Mouse (Mus musculus) heart, adult 18-20 months (tissue): ENCODE data around the gene Rnf212b. TPM values are rescaled to one million over a fixed set of nuclear protein-coding genes. Genes with fewer than 3 reads are reported as not detected.

ENCODE experiments used
- DNase-seq, 2 experiments: peaks; one replicate each; pipeline ENCODE4 v3.0.0; 2021 to 2022; ENCODE audit warnings: mixed read lengths in 1 of 2
- total RNA-seq, 2 experiments: library from RNA; stranded (reverse); gene quantifications; 2 replicates each; pipeline ENCODE4 v1.2.3; 2021

The Rnf212b gene
- total RNA-seq, 2 experiments from 2014 or later, result 0.36 to 0.57 TPM

GRCm38 (mm10) chr14:54870861-54871260, 56.9 kb downstream of the Rnf212b start, which contains the start of gene Homez:
Homez (minus strand) TSS chr14:54870961.
- DNase-seq, result no peak

DNA sequence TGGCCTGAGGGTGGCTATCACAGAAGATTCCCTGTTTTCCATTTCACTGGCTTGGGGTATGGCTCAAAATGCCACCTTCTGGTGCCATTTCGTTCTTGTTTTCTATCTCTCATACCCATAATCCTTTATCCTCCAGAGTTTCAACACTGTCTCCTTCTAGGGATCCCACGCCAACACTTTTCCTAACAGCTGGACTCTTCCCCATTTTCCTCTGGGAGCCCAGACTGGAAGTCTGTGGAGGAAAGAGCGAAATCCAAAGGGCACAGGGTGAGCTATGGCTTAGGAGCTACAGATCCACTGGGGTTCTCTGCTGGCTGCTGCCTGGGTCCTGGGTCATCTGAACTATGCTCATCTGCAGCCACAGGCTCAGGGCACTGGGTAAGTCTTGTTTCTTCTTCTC, 60.2 kb downstream of the Rnf212b start:
- no peak for DNase-seq

DNA sequence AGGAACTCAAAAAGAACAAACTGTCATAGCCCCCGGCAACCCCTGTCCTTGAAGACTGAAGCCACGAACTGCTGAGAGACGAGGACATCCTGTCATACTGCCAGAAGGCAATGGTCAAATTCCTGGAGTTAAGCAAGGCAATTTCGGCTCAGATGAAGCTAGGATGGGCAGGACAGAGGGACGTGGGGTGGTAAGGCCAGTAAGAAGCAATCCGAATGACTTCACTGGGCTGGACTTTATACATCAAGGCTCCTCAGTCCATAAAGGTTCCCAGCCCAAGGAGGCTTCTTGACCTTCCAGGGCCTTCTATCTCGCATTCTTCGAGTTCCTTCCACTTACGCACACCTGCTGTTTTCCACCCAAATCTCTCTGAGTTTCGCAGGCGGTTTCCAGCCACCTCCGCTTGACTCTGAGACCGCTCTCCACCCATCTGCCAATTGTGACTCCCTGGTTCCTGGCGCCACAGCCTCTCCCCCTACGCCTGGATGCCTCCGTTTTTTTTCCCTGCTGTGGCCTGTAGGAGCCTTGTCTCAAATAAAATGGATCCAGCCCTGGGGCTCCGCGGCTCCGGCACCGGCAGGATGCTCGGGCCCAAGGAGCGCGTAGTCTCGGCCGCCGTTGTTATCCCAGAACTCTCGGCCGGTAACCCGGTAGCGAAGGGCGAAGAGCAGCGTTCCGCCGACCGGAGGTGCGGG, 62.0 kb downstream of the Rnf212b start:
- no peak for DNase-seq

GRCm38 (mm10) chr14:54876539-54877047, 62.7 kb downstream of the Rnf212b start:
- DNase-seq, result peak; percentile 87 to 93

DNA sequence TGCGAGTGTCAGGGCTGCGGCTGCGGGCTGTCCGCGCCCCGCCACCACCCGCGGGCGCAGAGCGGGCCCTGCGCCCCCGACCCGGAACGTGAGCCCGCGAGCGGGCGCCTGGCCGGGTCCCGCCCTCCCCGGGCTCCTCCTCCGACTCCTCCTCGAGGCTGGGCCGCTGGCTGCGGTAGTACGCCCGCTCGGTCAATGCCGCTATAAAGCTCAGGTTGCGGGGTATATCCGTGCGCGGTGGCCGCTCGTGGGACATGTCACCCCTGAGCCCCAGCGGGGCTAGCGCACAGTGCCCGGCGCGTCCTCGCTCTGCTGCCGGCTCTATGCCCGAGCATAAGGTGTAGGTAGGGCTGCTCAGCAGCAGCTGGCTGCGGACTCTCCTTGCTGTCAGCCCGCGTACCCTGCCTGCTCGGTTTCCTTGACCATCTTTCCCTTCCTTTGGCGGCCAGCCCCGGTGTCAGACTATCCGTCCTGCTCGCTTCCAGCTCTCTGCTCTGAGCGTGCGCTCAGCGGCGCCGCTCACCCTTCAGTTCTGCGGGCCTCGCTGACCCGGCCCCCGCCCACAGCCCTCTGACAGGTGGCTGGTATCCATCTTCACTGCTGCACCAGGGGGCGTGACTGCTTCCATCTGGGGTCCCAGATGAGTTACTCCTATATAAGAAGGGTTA, 63.2 kb downstream of the Rnf212b start, which contains the start of gene Ppp1r3e:
Gene Ppp1r3e, minus strand, starts transcription at position 503 of the 668 bp plus-strand sequence.
- DNase-seq, result peak; percentile 74 to 79

- peak; percentile 87 to 88 for DNase-seq
These were observed 69.4 kb downstream of the Rnf212b start, which contains the start of the genes Bcl2l2 and Gm20521 for GRCm38 (mm10) chr14:54883154-54884021. Bcl2l2 (plus strand) TSS chr14:54883377. Gm20521 (plus strand) TSS chr14:54883441.

GRCm38 (mm10) chr14:54884022-54884712, 70.2 kb downstream of the Rnf212b start:
- no peak for DNase-seq

DNA sequence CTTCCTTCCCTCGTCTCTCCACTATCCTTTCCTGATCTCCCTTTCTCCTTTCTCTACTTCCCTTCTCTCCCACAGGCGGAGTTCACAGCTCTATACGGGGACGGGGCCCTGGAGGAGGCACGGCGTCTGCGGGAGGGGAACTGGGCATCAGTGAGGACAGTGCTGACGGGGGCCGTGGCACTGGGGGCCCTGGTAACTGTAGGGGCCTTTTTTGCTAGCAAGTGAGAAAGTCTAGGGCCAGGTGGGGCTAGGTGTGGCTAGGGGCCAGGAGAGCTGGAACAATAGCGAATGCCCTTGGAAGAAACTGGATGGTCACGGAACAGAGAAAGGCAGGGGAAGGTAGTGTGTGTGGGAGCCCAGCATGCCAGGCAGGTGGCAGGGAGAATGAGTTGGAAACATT, 71.4 kb downstream of the Rnf212b start:
- no peak for DNase-seq

DNA sequence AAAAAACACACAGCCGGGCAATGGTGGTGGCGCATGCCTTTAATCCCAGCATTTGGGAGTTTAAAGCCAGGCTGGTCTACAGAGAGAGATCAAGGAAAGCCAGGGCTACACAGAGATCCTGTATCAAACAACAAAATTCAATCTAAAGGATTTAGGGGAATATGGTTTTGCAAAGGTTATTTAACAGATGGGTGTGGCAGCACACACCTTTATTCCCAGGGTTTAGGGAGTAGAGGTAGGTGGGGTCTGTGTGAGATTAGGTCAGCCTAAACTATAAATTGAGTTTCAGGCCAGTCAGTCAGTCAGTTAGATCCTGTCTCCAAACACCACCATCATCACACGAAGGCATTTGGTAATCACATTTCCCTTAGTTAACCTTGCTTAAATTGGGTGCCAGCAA, 78.3 kb downstream of the Rnf212b start, which contains the start of gene Pabpn1:
Gene Pabpn1, plus strand, starts transcription at position 301 of the 400 bp plus-strand sequence.
- DNase-seq, result no peak

DNA sequence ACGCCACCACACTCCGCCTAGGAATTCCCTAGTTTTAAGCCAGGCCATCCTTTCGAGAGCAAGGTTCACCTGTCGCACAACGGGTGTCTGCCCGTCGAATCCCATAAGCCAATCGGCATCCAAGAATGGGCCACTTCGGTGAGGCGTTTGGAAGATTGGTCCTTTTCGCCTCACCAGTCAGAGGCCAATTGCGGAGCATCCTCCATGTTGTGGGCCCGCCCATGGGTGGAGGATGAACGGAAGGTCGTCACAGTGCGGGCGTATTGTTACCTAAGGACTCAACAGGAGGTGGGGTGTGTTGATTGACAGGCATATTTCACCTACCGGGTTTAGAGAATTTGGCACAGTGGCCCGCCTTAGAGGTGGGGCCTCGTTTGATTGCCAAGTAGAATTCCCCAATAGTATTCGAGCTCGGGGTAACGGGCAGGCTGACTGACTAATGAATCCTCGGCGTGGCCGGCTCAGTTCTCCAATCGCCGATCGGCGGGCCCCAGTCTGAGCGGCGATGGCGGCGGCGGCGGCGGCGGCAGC, 79.8 kb downstream of the Rnf212b start:
- DNase-seq, result peak; percentile 99

- peak; percentile 75 to 79 for DNase-seq
These were observed 80.6 kb downstream of the Rnf212b start for GRCm38 (mm10) chr14:54894296-54895151.

DNA sequence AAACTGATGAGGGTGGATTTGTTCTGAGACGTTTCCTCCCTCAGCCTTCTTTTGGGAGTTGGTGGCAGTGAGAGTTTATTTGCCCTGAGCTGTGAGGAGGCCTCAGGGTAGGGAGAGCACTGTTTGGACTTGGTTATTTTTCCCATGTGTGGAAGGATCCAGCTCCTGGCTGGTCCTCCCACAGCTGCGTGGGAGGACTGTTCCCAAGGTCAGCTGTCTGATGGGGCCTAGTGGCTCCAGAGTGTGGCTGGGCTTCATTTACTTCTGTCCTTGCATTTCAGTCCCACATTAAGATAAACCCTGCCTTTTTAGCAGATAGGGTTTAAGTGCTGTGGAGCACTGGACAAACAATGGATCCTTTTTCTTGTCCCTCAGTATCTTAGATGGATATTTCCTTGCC, 83.5 kb downstream of the Rnf212b start:
- DNase-seq, result no peak

GRCm38 (mm10) chr14:54900383-54900782, 86.4 kb downstream of the Rnf212b start:
- DNase-seq, result peak; percentile 77 to 87

DNA sequence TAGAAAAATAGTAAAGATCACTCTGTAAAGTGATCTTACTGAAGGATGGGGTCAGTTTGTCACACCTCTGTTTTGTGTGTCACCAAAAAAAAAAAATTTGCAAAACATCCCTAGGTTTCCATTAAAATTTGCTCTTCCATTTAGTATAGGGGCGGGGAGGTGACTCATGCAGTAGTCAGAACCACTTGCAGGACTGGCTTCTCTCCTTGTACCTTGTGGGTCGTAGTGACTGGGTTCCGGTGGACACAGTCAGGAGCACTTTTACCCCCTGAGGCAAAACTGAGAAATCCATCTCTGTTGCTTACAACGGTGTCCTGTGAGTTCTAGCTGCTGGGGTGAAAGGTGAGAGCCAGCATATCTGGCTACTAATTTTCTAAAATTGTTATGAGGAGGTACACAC, 89.7 kb downstream of the Rnf212b start:
- DNase-seq, result no peak

Other genes with a start within 250 kb of the Rnf212b start
- 1 to 10 TPM; 3.7 to 3.9 TPM for gene Ajuba, start 236.6 kb upstream of the Rnf212b start, total RNA-seq
- gene 4931414P19Rik, start 208.1 kb upstream of the Rnf212b start, total RNA-seq, result 1 to 10 TPM; 3.0 to 6.1 TPM
- gene Psmb5, start 196.1 kb upstream of the Rnf212b start, total RNA-seq, result 100 to 1,000 TPM; 173 to 201 TPM
- gene Psmb11, start 192.7 kb upstream of the Rnf212b start, total RNA-seq, result not detected
- gene Gm17606, start 173.2 kb upstream of the Rnf212b start, total RNA-seq, result not detected
- under 1 TPM; 0.12 to 0.59 TPM for gene Cdh24, start 172.8 kb upstream of the Rnf212b start, total RNA-seq
- gene 1700123O20Rik, start 127.9 kb upstream of the Rnf212b start, total RNA-seq, result 10 to 100 TPM; 15.4 to 15.5 TPM
- gene Acin1, start 127.2 kb upstream of the Rnf212b start, total RNA-seq, result 10 to 100 TPM; 64.7 to 81.3 TPM
- not detected for gene Gm29776, start 115.3 kb upstream of the Rnf212b start, total RNA-seq
- gene Cebpe, start 102.0 kb upstream of the Rnf212b start, total RNA-seq, result not detected
- gene Slc7a8, start 32.2 kb upstream of the Rnf212b start, total RNA-seq, result 1 to 10 TPM; 3.1 to 3.3 TPM
- 1 to 10 TPM; 4.7 to 5.5 TPM for gene Homez, start 56.8 kb downstream of the Rnf212b start, total RNA-seq
- gene Ppp1r3e, start 63.4 kb downstream of the Rnf212b start, total RNA-seq, result 1 to 10 TPM; 3.3 to 3.4 TPM
- gene Bcl2l2, start 69.2 kb downstream of the Rnf212b start, total RNA-seq, result 10 to 100 TPM; 42.4 to 44.1 TPM
- 1 to 10 TPM; 6.6 to 9.0 TPM for gene Gm20521, start 69.3 kb downstream of the Rnf212b start, total RNA-seq
- 10 to 100 TPM; 39.1 to 46.9 TPM for gene Pabpn1, start 78.4 kb downstream of the Rnf212b start, total RNA-seq
- gene Slc22a17, start 99.0 kb downstream of the Rnf212b start, total RNA-seq, result 1 to 10 TPM; 1.9 to 2.5 TPM
- 1 to 10 TPM; 1.7 to 2.0 TPM for gene Efs, start 112.0 kb downstream of the Rnf212b start, total RNA-seq
- gene Il25, start 118.6 kb downstream of the Rnf212b start, total RNA-seq, result not detected
- gene Cmtm5, start 122.1 kb downstream of the Rnf212b start, total RNA-seq, result under 1 TPM in 1 of 2 experiments, not detected in 1; 0.44 TPM
- gene Myh6, start 152.8 kb downstream of the Rnf212b start, total RNA-seq, result over 10,000 TPM; 21,244 to 21,975 TPM
- not detected for gene Gm17428, start 162.8 kb downstream of the Rnf212b start, total RNA-seq
- 1,000 to 10,000 TPM; 1,849 to 2,242 TPM for gene Myh7, start 180.5 kb downstream of the Rnf212b start, total RNA-seq
- 10 to 100 TPM; 27.7 to 31.1 TPM for gene Ngdn, start 201.3 kb downstream of the Rnf212b start, total RNA-seq